8 mouse cellular contexts compared by ENCODE assay signal in the genomic region with DNA sequence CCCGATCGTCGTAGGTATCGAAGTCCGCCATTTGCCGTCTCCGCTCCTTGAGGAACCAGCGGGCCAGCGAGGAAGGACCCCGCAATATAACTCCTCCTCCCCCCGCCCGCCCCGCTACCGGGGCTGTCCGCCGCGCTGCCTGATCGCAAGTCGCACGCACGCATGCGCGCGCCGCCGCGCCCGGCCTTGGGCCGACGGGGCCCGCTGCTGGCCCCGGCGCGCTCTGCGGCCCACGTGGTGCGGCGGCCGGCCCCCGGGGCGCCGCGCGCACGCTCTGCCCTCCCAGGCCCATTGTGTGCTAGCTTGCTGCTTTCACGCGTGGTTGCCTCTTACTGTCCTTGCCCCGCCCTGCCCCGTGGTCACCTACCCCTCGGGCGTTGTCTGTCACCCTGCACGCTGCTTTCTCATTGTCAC. TPM values are rescaled to one million over a fixed set of nuclear protein-coding genes. Genes with fewer than 3 reads are reported as not detected.
DNase-seq lines count a peak whose midpoint lies in the region; ATAC-seq and TF ChIP-seq lines count a peak whose summit lies in the region.

Gene Eif4h (minus strand): TSS at position 222 of the 414 bp plus-strand sequence.

- no peak for TF ChIP-seq EP300 in MEL (IDR thresholded peaks at IDR 0.05; ENCODE audit: low read depth in 1 of 2, low read length in 2 of 2)

- peaks cover 48% of the 10 kb centered on the region for H3K79me2 ChIP-seq in MEL (ENCODE audit: control insufficient read depth, insufficient read depth, low read length, poor library complexity)

- peak within 1 kb of the TSS; percentile 72 for H3K4me2 ChIP-seq in forebrain, postnatal 0 days (ENCODE audit: low read depth)
- H3K4me2 ChIP-seq in lung, embryonic 15.5 days = peak within 1 kb of the TSS; percentile 59

- 0 out of 6 replicates have a peak, but pooled peaks of 1 of the 3 experiments have one; percentile 1 for TF ChIP-seq CTCF in MEL (IDR thresholded peaks at IDR 0.05 in 2 of 3, conservative IDR thresholded peaks at IDR 0.05 in 1 of 3; ENCODE audit: control insufficient read depth in 1 of 3, insufficient read depth in 1 of 3, low read depth in 2 of 3, low read length in 3 of 3, poor library complexity in 1 of 3, severe bottlenecking in 1 of 3)
- TF ChIP-seq CTCF in cerebellum, adult 2 months (IDR thresholded peaks at IDR 0.05; ENCODE audit: borderline replicate concordance, insufficient read depth, low read depth, low read length) = no peak
- no peak for TF ChIP-seq CTCF in forebrain, postnatal 0 days (IDR thresholded peaks at IDR 0.05; ENCODE audit: low read depth)

- peak; percentile 88 to 96 for TF ChIP-seq POLR2A in MEL (IDR thresholded peaks at IDR 0.05; ENCODE audit: control insufficient read depth in 1 of 2, insufficient read depth in 1 of 2, low read depth in 1 of 2, low read length in 2 of 2, poor library complexity in 1 of 2)
- TF ChIP-seq POLR2A in cerebellum, adult 2 months (IDR thresholded peaks at IDR 0.05; ENCODE audit: borderline replicate concordance, insufficient read depth, low read length) = peak; percentile 82

- peak within 1 kb of the TSS; percentile 85 for H3K27ac ChIP-seq in MEL (ENCODE audit: control insufficient read depth, low read depth, low read length)
- H3K27ac ChIP-seq in cerebellum, adult 2 months (ENCODE audit: insufficient read depth, low read length) = peak within 1 kb of the TSS; percentile 91
- H3K27ac ChIP-seq in forebrain, postnatal 0 days (ENCODE audit: low read depth, low read length) = peak within 1 kb of the TSS; percentile 97
- H3K27ac ChIP-seq in lung, embryonic 15.5 days = peak within 1 kb of the TSS; percentile 95

- under 1% methylated on average over 48 of the region's 52 CpGs for WGBS in cerebellum, adult 2 months
- WGBS in forebrain, postnatal 0 days = under 1% methylated on average over 52 of the region's 52 CpGs
- under 1% methylated on average over 52 of the region's 52 CpGs for WGBS in lung, embryonic 15.5 days

- DNase-seq in MEL (ENCODE audit: low read depth, low spot score) = peak; percentile 96
- peak; percentile 97 to 98 for DNase-seq in cerebellum, adult 2 months
- DNase-seq in forebrain, postnatal 0 days = peak; percentile 99
- DNase-seq in heart, postnatal 4 days = peak; percentile 98
- peak; percentile 91 to 95 for DNase-seq in layer of hippocampus, adult 8-10 months (ENCODE audit: low spot score in 2 of 2)
- DNase-seq in ovary, adult 18-20 months (ENCODE audit: low spot score) = peak; percentile 93
- peak; percentile 96 for DNase-seq in thymus, postnatal 0 days (ENCODE audit: low spot score)

- peaks cover 12 to 14% of the 10 kb centered on the region in 2 experiments for H3K4me1 ChIP-seq in MEL (ENCODE audit: control insufficient read depth in 1 of 2, insufficient read depth in 2 of 2, low read length in 2 of 2)
- H3K4me1 ChIP-seq in cerebellum, adult 2 months (ENCODE audit: control insufficient read depth, insufficient read depth, low read length) = no peaks in the 10 kb centered on the region
- H3K4me1 ChIP-seq in forebrain, postnatal 0 days (ENCODE audit: insufficient read depth) = peaks cover 15% of the 10 kb centered on the region
- peaks cover 28% of the 10 kb centered on the region for H3K4me1 ChIP-seq in lung, embryonic 15.5 days

- peak; percentile 95 for ATAC-seq in forebrain, postnatal 0 days
- peak; percentile 92 for ATAC-seq in lung, embryonic 15.5 days (ENCODE audit: borderline replicate concordance, extremely low read depth, low FRiP score, low TSS enrichment)

- peak within 1 kb of the TSS; percentile 85 to 100 for H3K4me3 ChIP-seq in MEL (ENCODE audit: control insufficient read depth in 1 of 2, insufficient read depth in 1 of 2, low read depth in 2 of 2, low read length in 2 of 2)
- peak within 1 kb of the TSS; percentile 72 for H3K4me3 ChIP-seq in cerebellum, adult 2 months (replicated peaks; ENCODE audit: insufficient read depth, low read depth, low read length)
- peak within 1 kb of the TSS; percentile 97 for H3K4me3 ChIP-seq in forebrain, postnatal 0 days (ENCODE audit: low read depth, low read length)
- H3K4me3 ChIP-seq in lung, embryonic 15.5 days = peak within 1 kb of the TSS; percentile 99

- peak within 1 kb of the TSS; percentile 99 for H3K9ac ChIP-seq in MEL (ENCODE audit: control insufficient read depth, low read depth, low read length, poor library complexity, severe bottlenecking)
- peak within 1 kb of the TSS; percentile 95 for H3K9ac ChIP-seq in forebrain, postnatal 0 days
- peak within 1 kb of the TSS; percentile 100 for H3K9ac ChIP-seq in lung, embryonic 15.5 days

- H3K9me3 ChIP-seq in MEL (replicated peaks; ENCODE audit: insufficient read depth, low read length) = no peaks in the 10 kb centered on the region
- no peaks in the 10 kb centered on the region for H3K9me3 ChIP-seq in forebrain, postnatal 0 days (ENCODE audit: low read length)
- H3K9me3 ChIP-seq in lung, embryonic 15.5 days = no peaks in the 10 kb centered on the region

- H3K36me3 ChIP-seq in MEL (ENCODE audit: control insufficient read depth in 1 of 2, insufficient read depth in 2 of 2, low read length in 2 of 2) = peaks cover 17 to 31% of the 10 kb centered on the region in 2 experiments
- H3K36me3 ChIP-seq in forebrain, postnatal 0 days (ENCODE audit: insufficient read depth) = peaks cover 10% of the 10 kb centered on the region; the same call in 1 of the 2 replicates
- peaks cover 24% of the 10 kb centered on the region for H3K36me3 ChIP-seq in lung, embryonic 15.5 days

- no peaks in the 10 kb centered on the region for H3K27me3 ChIP-seq in MEL (ENCODE audit: control insufficient read depth in 1 of 2, insufficient read depth in 2 of 2, low read length in 2 of 2)
- no peaks in the 10 kb centered on the region for H3K27me3 ChIP-seq in cerebellum, adult 2 months (ENCODE audit: control insufficient read depth, insufficient read depth, low read length)
- H3K27me3 ChIP-seq in forebrain, postnatal 0 days (ENCODE audit: insufficient read depth, low read length) = no peaks in the 10 kb centered on the region
- no peaks in the 10 kb centered on the region for H3K27me3 ChIP-seq in lung, embryonic 15.5 days

- no peak for TF ChIP-seq RAD21 in MEL (IDR thresholded peaks at IDR 0.05; ENCODE audit: low read depth, low read length)

TF ChIP-seq in MEL, 35 proteins besides CTCF, POLR2A, EP300 and RAD21:
- TF ChIP-seq NELFE (IDR thresholded peaks at IDR 0.05; ENCODE audit: low read depth, low read length) (peak; percentile 85), ZMIZ1 (IDR thresholded peaks at IDR 0.05; ENCODE audit: low read depth, low read length) (peak; percentile 92), HCFC1 (IDR thresholded peaks at IDR 0.05; ENCODE audit: low read depth, low read length) (peak; percentile 83), MAX (IDR thresholded peaks at IDR 0.05; ENCODE audit: low read length) (peak; percentile 97), USF1 (IDR thresholded peaks at IDR 0.05; ENCODE audit: low read depth, low read length) (peak; percentile 84), ZNF384 (IDR thresholded peaks at IDR 0.05; ENCODE audit: low read depth, low read length) (no peak), GABPA (IDR thresholded peaks at IDR 0.05; ENCODE audit: low read depth, low read length) (no peak), MAFK (IDR thresholded peaks at IDR 0.05; ENCODE audit: borderline replicate concordance, low read depth, low read length) (no peak), NRF1 (IDR thresholded peaks at IDR 0.05; ENCODE audit: insufficient read depth, low read depth, low read length, poor library complexity, severe bottlenecking) (peak; percentile 85), ELF1 (IDR thresholded peaks at IDR 0.05; ENCODE audit: low read depth, low read length) (peak; percentile 73), POLR2AphosphoS2 (IDR thresholded peaks at IDR 0.05; ENCODE audit: low read length) (peak; percentile 85), GATA1 (IDR thresholded peaks at IDR 0.05; ENCODE audit: low read depth, low read length) (no peak), MXI1 (IDR thresholded peaks at IDR 0.05; ENCODE audit: low read depth, low read length) (peak; percentile 97), MYC (IDR thresholded peaks at IDR 0.05; ENCODE audit: low read depth, low read length) (peak; percentile 92), TCF12 (IDR thresholded peaks at IDR 0.05; ENCODE audit: low read depth, low read length) (peak; percentile 66), TAL1 (IDR thresholded peaks at IDR 0.05; ENCODE audit: low read length) (no peak), MAZ (IDR thresholded peaks at IDR 0.05; ENCODE audit: low read depth, low read length) (peak; percentile 86), SIN3A (IDR thresholded peaks at IDR 0.05; ENCODE audit: low read length) (peak; percentile 64), ETS1 (IDR thresholded peaks at IDR 0.05; ENCODE audit: low read depth, low read length) (no peak), ZC3H11A (IDR thresholded peaks at IDR 0.05; ENCODE audit: low read depth, low read length) (no peak), CHD1 (IDR thresholded peaks at IDR 0.05; ENCODE audit: low read depth, low read length) (no peak), TBP (IDR thresholded peaks at IDR 0.05; ENCODE audit: low read depth, low read length) (peak; percentile 82)

RNA-seq across cellular contexts. Expression of gene Eif4h, which starts in this region (rescaled TPM):
- total RNA-seq in MEL (2012; rRNA removed) = 451 and 471 TPM in 2 replicates
- polyA plus RNA-seq in MEL (2012; ENCODE audit: insufficient read depth in 1 of 2, insufficient read length in 2 of 2, low read depth in 1 of 2, low replicate concordance in 2 of 2, missing spikeins in 1 of 2) = 100 to 1,000 TPM; 167 to 515 TPM
- polyA plus RNA-seq in cerebellum, adult 2 months (2012; rRNA removed) = 371 and 379 TPM in 2 replicates
- total RNA-seq in forebrain, postnatal 0 days (2014; rRNA removed) = 498 and 525 TPM in 2 replicates
- 315 and 343 TPM in 2 replicates for polyA plus RNA-seq in forebrain, postnatal 0 days (2015; fragmentation: Nextera tagmentation; extraction: Ambion mirVana)
- 100 to 1,000 TPM; 250 to 262 TPM for total RNA-seq in heart, postnatal 4 days (2021)
- total RNA-seq in layer of hippocampus, adult 8-10 months (2022) = 100 to 1,000 TPM; 278 to 306 (median 300) TPM
- polyA plus RNA-seq in lung, embryonic 15.5 days (2015; fragmentation: Nextera tagmentation; extraction: Ambion mirVana) = 506 and 532 TPM in 2 replicates
- polyA plus RNA-seq in thymus, postnatal 0 days (2015; fragmentation: Nextera tagmentation; extraction: Ambion mirVana) = 385 and 414 TPM in 2 replicates

Comparison
In these comparisons a context has a peak if more than half of its experiments do, and no peak if none do; other contexts are left out.
1. Peak in every context shown above with its lines: DNase-seq, ATAC-seq, H3K4me3 ChIP-seq and H3K27ac ChIP-seq.